Mouse (Mus musculus): Measurements from ENCODE around the gene Gsap.

- no peak for TF ChIP-seq CTCF (conservative IDR thresholded peaks at IDR 0.05; ENCODE audit: low read length)
- TF ChIP-seq POU5F1 (IDR thresholded peaks at IDR 0.05; ENCODE audit: borderline replicate concordance, low read length), result no peak
These were observed 16.7 kb upstream of the Gsap start for GRCm38 (mm10) chr5:21169346-21169745.
